Mouse (Mus musculus): ENCODE measurements at regions not wholly inside any gene's neighbourhood (a gene's known extent, or its start where the extent isn't known, plus 50 kb on each side); places are given as distances from the start of the nearest gene placed in this dataset.

DNA sequence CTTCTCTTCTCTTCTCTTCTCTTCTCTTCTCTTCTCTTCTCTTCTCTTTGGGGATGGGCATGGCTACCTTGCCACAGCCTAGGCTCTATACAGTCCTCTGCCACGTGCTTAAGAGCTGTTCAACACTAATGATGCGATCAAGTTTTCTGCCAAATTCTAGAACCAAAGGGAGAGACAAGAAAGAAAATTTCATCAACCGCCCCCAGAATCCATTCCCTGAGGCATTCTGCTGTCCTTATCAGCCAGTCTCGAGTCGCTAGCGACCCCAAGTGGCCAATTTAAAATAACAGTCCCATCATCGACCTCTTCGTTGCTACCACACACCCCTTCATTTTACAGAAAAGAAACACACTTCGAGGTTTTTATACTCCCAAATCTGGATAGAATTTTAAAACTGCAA lies 171.5 kb downstream of the Qdpr start:
- peak; percentile 94 for ATAC-seq (replicated peaks; ENCODE audit: low FRiP score, low TSS enrichment, poor library complexity, severe bottlenecking)

DNA sequence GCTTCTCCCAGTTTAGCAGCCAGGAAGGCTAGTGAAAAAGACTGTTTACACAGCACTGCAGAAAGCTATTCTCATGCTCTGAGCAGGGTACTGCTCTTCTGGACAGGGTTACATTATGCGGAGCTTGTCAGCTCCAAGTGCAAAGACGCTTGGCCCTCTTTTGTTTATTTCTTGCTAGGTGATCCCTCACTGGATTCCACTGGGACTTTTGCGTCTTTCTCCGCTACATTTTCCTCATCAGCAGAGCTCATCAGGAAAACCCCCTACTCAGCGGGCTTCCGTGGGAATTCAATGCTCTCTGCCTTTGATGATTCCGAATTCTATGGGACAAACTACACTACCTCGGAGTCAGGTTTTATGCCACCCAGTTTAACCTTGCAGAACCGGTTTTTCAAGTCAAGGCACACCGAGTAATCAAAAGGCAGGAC lies 172.0 kb downstream of the Qdpr start:
- no peak for ATAC-seq (replicated peaks; ENCODE audit: low FRiP score, low TSS enrichment, poor library complexity, severe bottlenecking)

- ATAC-seq (replicated peaks; ENCODE audit: low FRiP score, low TSS enrichment, poor library complexity, severe bottlenecking): no peak
These were observed 179.4 kb downstream of the Qdpr start for GRCm38 (mm10) chr5:45270679-45271078.

DNA sequence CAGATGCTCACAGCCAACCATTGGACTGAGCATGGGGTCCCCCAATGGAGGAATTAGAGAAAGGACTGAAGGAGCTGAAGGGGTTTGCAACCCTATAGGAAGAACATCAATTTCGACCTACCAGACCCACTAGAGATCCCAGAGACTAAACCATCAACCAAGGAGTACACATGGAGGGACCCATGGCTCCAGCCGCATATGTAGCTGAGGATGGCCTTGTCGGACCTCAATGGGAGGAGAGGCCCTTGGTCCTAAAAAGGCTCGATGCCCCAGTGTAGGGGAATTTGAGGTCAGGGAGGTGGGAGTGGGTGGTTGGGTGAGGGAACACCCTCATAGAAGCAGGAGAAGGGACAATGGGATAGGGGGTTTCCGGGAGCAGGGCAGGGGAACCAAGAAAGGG lies 180.6 kb downstream of the Qdpr start:
- ATAC-seq (replicated peaks; ENCODE audit: low FRiP score, low TSS enrichment, poor library complexity, severe bottlenecking): no peak

DNA sequence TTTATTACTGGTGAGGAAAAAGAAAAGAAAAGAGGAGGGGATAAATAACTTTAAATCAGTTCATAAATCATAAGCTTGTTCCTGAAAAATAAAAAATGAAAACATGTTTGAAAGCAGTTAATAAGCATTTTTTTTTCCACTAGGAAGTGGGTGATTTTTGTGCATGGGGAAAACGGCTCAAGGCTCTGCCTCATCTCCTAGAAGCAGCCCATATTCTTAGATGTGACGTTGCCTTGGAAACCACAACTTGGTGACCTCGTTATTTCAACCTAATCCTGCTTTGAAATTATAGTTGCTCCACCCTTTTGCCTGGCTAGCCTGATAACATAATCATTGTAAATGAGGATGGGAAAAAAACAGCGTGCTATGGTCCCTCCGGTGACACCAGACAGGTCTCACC lies 183.1 kb downstream of the Qdpr start:
- no peak for ATAC-seq (replicated peaks; ENCODE audit: low FRiP score, low TSS enrichment, poor library complexity, severe bottlenecking)

- no peak for ATAC-seq (replicated peaks; ENCODE audit: low FRiP score, low TSS enrichment, poor library complexity, severe bottlenecking)
These were observed 191.6 kb downstream of the Qdpr start for GRCm38 (mm10) chr5:45258486-45258885.

DNA sequence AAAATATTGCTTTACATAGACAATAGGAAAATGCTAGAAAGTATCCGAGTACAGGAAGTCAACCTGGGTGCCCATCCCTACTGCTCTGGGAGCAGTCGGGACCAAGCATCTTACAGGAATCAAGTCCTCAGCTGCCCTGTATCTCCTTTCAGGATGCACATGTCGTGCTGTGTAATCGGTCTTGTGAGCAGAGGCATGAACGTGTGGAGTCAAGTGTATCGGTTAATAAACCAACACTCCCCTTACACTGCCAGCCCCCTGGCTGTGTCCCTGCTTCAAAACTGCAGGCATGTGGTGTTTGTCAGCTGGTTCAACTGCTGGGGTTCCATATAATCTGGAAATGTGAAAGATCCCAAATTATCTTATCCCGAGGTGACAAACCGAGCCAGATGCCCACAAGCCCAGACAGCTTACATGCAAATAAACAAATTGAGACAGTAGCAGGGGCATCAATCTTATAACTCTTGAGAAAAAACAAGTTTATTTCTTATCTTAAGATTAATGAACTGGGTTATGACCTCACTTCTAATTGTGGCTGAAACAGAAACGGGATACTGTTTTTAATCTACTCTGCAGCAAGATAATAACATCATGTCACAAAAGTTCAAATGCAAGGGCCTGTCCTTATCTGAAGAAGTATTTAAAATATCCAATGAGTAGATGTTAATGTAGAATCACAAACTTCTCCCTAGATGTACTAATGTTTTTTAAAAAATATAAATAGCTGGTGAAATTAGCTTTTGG lies 193.6 kb downstream of the Qdpr start:
- ATAC-seq (replicated peaks; ENCODE audit: low FRiP score, low TSS enrichment, poor library complexity, severe bottlenecking): no peak

DNA sequence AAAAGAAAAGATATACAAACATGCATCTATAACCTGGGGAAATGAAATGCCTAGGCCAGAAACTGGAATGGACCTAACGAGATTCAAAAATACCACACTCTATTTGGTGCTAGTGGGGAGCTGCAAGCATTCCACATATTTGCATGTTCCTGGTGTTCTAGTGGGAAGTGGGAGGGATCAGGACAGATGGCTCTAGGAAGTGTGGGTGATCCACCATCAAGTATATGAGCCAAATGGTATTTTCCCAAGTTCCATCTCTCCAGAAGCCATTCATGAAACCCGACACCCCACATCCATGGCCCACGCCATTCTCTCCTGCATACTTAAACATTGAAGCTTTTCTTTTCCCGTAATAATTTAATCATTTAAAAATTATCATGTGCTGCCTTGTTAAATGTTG lies 218.2 kb downstream of the Qdpr start:
- no peak for ATAC-seq (replicated peaks; ENCODE audit: low FRiP score, low TSS enrichment, poor library complexity, severe bottlenecking)

GRCm38 (mm10) chr5:45230097-45230496 lies 219.9 kb downstream of the Qdpr start:
- no peak for ATAC-seq (replicated peaks; ENCODE audit: low FRiP score, low TSS enrichment, poor library complexity, severe bottlenecking)

DNA sequence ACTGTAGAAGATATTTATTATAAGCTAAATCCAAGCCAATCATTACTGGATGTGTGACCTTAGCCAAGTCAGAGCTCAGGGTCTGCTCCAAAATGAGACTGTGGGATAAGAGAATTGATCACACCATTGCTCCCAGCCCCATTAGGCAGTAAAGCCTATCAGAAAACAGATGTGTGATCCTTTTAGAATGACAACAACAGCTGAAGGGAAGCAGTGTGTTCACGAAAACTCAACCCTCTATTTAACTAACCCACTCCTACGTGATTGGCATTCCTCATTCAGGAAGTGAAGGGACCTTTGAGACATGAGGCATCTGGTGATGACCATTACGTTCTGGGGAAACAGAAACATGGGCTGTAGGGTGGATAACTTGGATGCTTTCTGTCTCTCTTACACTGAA lies 220.6 kb downstream of the Qdpr start:
- ATAC-seq (replicated peaks; ENCODE audit: low FRiP score, low TSS enrichment, poor library complexity, severe bottlenecking): no peak

DNA sequence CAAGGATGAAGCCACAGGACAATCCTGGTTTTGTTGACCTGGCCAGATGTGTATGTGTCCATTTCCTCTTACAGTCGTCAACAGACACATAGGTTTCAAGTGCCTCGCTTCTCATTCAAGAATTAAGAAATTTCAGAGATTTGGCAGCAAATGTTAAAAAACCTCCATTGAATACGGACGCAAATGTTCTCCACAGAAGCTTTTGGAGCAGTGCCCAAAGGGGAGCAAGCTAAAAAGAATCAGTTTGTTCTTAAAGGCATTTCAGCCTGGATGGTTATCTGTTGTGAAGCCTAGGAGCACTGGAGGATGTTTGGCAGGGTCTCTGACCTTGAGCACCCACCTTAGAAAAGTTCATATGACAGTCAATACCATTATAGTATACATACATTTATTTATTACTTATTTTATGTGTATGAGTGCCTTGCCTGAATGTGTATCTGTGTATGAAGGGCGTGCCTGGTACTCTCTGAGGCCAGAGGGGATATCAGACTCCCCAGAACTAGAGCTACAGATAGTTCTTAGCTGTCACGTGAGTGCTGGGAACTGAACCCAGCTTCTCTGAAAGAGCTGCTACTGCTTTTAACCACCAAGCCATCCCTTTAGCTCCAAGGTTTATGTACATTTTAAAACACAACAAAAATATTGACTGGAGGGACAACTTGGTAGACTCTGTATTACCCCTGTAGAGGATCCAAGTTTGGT lies 221.7 kb downstream of the Qdpr start:
- no peak for ATAC-seq (replicated peaks; ENCODE audit: low FRiP score, low TSS enrichment, poor library complexity, severe bottlenecking)

- ATAC-seq (replicated peaks; ENCODE audit: low FRiP score, low TSS enrichment, poor library complexity, severe bottlenecking): no peak
These were observed 229.6 kb downstream of the Qdpr start for GRCm38 (mm10) chr5:45220272-45220916.

DNA sequence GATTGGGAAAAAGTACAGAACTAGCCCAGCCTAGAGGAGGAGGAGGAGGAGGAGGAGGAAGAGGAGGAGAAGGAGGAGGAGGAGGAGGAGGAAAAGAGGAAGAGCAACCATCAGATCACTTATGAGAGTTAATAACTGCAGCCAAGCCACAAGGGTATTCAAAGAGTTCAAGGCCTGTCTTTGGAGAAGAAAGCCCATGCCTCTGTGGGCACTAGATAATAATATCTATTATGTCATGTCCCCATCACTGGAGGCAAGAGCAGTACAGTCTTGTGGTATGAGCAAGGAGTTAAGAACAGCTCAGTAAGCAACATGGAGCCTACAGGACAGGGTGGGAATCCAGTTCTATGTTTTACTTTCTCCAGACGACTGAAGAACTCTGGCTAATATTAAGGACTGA lies 230.5 kb downstream of the Qdpr start:
- no peak for ATAC-seq (replicated peaks; ENCODE audit: low FRiP score, low TSS enrichment, poor library complexity, severe bottlenecking)

GRCm38 (mm10) chr5:45219101-45219500 lies 230.9 kb downstream of the Qdpr start:
- ATAC-seq (replicated peaks; ENCODE audit: low FRiP score, low TSS enrichment, poor library complexity, severe bottlenecking): no peak

- ATAC-seq (replicated peaks; ENCODE audit: low FRiP score, low TSS enrichment, poor library complexity, severe bottlenecking): no peak
These were observed 235.6 kb downstream of the Qdpr start for GRCm38 (mm10) chr5:45214475-45214874.

- no peak for ATAC-seq (replicated peaks; ENCODE audit: low FRiP score, low TSS enrichment, poor library complexity, severe bottlenecking)
These were observed 251.6 kb downstream of the Qdpr start for GRCm38 (mm10) chr5:45198408-45198807.

DNA sequence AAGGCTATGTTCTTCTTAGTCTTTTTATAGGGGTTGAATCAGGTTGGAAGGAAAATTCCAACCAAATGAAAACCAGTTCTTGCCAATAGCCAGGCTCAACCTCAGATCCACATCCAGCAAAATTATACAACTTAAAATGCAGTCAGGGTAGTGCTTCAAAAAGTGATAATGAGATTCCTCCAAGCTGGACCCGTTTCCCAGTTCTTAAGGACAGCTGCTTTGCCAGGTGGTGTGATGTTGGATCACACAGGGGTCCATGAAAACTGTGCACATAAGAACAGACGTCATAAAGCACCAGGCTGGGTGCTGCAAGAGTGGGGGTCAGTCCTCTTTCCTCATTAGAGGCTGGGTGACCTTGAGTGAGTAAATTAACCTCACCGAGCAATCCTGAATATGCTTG lies 253.9 kb downstream of the Qdpr start:
- ATAC-seq (replicated peaks; ENCODE audit: low FRiP score, low TSS enrichment, poor library complexity, severe bottlenecking): no peak

DNA sequence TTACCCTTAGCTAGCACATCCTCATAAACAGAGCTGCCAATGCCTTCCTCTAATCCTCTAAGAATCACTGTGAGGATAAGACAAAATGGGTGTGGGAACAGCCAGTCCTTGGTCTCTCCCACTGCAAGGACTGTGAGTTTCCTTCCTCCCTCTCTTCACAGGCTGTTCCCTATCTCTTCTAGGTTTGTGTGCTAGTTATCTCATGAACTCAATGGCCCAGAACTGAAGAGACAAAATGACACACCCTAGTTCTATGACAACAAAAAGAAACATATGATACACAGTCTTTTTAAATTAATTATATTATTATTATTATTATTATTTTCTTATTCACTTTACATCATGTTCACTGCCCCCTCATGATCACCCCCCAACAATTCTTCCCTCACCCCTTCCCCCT lies 257.7 kb downstream of the Qdpr start:
- ATAC-seq (replicated peaks; ENCODE audit: low FRiP score, low TSS enrichment, poor library complexity, severe bottlenecking): no peak

DNA sequence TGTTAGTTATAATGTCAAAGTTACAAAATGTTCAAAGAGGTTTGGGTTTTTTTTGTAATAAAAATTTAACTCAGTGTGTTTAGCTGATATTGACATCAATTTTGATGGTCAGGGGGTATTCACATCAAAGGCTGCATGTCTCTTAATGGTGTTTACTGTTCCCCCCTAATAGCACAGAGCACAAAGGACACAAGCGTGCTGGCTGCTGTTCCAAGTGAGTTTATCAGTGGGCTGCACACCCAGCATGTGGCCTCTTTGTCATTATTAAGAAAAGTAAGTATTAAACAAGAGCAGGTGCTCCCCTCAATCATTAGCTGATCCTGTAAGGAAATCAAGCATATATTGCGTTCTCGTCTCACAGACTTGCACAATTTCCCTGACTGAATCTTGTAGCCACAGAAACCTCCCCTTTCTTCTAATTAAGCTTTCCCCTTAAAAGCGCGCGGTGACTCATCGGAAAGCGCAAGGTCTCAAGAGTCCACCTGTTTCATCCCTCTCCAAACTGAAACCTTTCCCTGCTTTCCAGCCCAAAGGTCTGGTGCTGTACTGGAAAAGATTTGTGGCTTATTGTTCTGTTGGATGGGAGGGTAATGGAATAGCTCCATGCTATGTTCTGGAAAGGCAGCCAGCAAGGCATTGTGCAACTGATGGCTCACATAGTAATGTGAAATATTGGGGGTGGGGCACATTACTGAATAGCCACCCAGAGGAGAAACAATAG lies 276.8 kb downstream of the Qdpr start:
- ATAC-seq (replicated peaks; ENCODE audit: low FRiP score, low TSS enrichment, poor library complexity, severe bottlenecking): no peak

DNA sequence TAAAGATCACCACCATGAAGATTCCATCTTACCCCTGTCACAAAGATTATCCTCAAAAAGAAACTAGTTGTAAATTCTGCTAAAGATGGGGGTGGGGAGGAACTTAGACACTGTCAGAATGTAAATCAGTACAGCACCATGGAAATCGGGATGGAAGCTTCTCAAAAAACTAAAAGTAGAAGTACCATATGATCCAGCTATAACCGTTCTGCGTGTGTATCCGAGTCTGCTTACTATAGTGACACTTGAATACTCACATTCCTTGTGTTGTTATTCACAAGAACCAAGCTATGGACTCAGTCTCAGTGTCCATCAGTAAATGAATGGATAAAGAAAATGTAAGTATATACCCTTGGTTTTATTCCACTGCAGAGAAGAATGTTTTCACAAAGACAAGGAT lies 290.8 kb downstream of the Qdpr start:
- ATAC-seq (replicated peaks; ENCODE audit: low FRiP score, low TSS enrichment, poor library complexity, severe bottlenecking): no peak
